Mouse (Mus musculus) heart, adult 2 months (tissue): ENCODE measurements at regions not wholly inside any gene's neighbourhood (a gene's known extent, or its start where the extent isn't known, plus 50 kb on each side); places are given as distances from the start of the nearest gene placed in this dataset.

ENCODE experiments used
- CTCF ChIP-seq: fragments of 200-600 bp; IDR thresholded peaks from 2 replicates; pipeline ENCODE4 v1.8.1; 2022; ENCODE audit warnings: antibody characterized with exemption, mild to moderate bottlenecking, moderate library complexity
- EP300 ChIP-seq: fragments of 200-500 bp; IDR thresholded peaks from 2 replicates; pipeline ENCODE4 v1.6.1; 2011; ENCODE audit warnings: low read depth, low read length, control low read depth; ENCODE audit not compliant: insufficient read depth
- POLR2A ChIP-seq: fragments of 200-500 bp; IDR thresholded peaks from 2 replicates; pipeline ENCODE4 v1.6.1; 2011; ENCODE audit warnings: mild to moderate bottlenecking, low read depth, low read length, control low read depth; ENCODE audit not compliant: insufficient read depth

DNA sequence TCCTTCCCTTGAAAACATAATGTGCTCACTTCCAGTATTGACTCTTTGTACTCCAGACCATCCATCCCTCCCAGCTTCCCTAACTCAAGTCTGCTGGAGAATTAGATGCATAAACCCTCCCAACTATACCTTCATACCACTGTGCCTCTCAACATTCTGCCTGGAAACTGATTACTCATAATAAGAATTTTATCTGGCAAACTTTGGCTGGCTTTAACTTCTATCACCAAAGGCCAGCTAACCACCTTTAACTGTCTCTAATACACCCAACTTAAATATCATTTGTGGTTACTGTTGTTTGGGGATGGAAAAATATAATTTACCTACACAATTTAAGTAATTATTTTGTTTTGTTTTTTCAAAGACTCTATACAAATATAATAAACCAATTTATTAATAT, 54.0 kb upstream of the Mbnl1 start:
- TF ChIP-seq CTCF (no peak), EP300 (no peak), POLR2A (no peak)
